Mouse (Mus musculus): Measurements from ENCODE around the gene Tor2a.

The Tor2a gene

DNA sequence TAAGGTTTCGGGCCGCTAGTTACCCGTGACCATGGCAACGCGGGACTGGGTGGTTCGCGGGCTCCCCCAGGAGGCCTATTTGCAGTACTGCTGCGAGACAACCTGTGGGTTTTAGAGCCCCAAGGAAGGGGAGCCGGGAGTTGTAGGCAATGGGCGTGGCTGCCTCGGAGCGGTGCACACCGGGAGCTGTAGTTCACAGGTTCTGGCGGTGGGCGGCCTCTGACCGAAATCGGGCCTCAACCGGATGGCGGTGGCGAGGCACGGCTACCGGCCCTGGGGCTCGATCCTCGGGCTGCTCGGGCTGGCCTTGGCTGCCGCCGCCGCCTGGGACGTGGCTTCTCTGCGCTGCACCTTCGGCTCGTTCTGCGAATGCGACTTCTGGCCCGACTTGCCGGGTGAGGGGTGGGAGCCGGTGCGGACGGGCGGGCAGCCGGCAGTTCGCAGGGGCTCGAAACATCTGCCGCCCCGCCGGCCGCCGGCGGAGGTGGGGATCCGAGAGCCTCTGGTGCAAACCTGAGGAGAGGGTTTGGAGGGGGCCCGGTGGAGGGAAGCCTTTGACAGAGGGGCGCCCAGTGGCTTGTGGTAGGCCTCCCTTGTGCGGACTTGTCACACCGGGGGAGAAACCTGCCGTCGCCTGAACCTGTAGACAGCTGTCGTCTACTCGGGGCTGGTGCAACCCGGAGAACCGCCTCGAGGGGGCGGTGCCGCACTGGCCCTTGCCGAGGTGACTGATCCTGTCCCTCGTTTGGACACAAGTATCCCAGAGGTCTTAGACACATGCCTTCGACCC, at the start of gene Tor2a:
Tor2a (plus strand) TSS at position 179 of the 790 bp plus-strand sequence.
- peak; percentile 96 for DNase-seq

DNA sequence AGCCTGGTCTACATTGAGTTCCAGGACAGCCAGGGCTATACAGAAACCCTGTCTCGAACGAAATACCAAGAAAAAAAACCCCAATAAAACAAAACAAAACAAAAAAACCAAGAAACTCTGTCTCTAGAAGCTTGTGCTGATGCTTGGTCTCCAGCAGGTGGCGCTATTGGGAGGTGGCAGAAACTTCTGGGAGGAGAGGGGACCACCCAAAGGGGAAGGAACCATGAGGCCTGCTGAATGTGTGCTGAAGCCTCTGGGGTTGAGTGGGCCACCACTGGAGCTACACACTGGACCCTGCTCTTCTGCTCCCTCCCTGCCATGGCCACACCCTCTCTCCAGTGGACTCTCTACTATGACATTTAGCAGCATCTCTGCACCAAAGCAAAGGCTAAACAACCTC, 48.4 kb upstream of the Tor2a start:
- DNase-seq = peak; percentile 79

DNA sequence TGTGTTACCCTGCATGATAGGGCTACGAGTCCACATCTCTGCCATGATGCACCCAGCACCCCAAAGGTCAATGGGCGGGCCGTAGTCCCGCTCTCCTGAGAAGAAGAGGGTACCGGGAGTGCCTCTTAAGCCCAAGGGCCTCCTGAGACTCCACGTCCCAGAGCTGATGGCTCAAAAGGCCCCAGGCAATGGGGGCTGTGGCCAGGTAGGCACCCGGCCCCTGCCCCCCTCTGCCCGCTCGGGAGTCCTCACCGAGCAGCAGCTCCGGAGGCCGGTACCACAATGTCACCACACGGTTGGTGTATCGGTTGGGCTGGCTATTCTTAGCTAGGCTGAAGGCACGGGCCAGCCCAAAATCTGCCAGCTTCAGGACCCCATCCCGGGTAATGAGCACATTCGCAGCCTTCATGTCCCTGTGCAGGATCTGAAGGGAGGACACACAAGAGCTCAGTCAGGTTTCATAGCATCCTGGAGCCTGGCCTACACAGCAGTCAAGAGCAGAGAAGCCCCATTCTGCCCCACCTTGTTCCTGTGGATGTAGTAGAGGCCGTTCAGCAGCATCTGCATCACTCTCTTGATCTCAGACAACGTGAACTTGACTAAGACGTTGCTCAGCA, 47.4 kb upstream of the Tor2a start:
- no peak for DNase-seq

GRCm38 (mm10) chr2:32710425-32710824, 46.6 kb upstream of the Tor2a start:
- no peak for DNase-seq

GRCm38 (mm10) chr2:32711301-32712056, 45.6 kb upstream of the Tor2a start:
- no peak for DNase-seq

DNA sequence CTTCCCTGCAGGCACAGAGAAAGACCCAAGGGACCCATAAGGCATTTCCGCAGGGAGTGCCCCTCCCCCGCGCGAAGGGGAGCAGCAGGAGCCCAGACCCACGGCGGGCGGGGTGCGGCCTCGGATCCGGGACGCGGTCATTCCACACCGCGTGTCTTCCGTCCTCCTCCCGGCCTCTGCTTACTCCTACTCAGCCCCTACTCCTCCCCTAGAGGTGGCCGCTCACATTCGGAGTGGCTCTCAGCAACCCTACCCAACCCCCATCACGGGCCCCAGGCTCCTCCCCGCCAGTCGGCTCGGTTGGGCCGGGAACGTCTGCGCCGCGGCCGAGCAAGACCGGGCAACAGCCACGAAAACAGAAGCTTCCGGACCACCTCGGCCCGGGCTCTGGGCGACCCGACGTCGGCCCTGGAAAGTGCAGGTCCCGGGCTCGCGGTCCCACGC, 44.9 kb upstream of the Tor2a start:
- peak; percentile 85 for DNase-seq

- peak; percentile 95 for DNase-seq
Observed at GRCm38 (mm10) chr2:32712586-32712933, 44.5 kb upstream of the Tor2a start.

DNA sequence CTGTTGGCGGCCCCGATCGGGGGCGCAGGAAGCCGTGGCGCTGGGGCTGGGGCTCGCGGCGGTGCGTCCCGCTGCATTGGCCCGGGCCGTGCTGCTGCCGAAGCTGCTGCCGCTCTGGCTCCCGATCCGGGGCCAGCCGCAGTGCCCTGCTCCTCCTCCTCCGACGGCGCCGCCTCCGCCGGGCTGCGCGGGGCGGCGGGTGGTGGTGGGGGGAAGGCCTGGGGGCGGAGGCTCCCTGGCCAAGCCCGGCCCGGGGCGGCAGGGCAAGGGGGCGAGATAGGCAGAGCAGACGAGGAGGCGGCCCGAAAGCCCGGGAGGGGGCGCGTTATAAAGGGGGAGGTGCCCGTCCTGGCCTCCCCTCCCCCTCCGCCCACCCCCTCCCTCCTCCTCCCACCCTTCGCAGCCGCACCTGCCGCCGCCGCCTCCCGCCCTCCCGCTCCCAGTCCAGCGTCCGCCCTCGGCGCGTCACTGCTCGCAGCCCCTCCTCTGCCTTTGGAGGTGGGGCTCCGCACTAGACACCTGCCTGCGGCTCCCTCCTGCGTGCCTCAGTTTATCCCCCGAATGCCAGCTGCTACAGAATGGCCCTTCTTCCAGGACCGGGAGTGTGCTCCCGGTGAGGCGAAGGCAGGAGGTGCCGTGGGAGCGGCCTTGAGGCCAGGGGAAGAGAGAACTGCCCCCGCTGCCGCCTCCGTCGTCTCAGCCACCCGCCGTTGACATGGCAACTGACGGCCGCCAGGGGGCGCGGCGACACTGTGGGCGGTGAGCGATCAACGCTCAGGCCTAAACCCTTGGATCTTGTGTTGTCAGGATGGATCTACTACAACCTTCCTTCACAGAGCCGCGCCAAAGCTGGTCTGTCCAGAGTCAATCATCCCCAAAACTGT, 43.9 kb upstream of the Tor2a start, which contains the start of gene Cdk9:
Cdk9 (minus strand) TSS at position 143 of the 884 bp plus-strand sequence.
- peak; percentile 94 for DNase-seq

GRCm38 (mm10) chr2:32714117-32714986, 42.7 kb upstream of the Tor2a start:
- DNase-seq = no peak

DNA sequence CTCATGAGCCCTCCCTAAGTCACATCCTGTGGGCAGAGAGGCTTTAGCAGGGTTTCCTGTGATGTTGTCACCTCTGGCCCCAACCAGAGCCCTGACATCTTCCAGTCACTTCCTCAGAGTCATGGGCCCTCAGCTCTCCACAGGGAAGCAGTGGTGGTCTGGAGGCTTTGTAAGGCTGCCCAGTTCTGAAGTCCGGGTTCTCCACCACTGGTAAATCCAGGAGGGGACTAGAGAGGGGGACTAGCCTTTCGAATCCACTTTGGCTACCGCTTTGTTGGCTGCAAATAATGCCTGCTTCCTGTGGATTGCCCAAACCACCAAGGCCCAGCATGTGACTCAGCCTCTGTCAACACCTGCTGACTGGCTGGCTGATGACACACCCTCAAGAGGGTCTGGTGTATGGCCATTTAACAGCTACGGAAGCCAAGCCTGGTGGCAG, 42.0 kb upstream of the Tor2a start:
- peak; percentile 56 for DNase-seq

GRCm38 (mm10) chr2:32718761-32719160, 38.3 kb upstream of the Tor2a start:
- no peak for DNase-seq

GRCm38 (mm10) chr2:32720053-32720452, 37.0 kb upstream of the Tor2a start:
- no peak for DNase-seq

GRCm38 (mm10) chr2:32720681-32721229, 36.3 kb upstream of the Tor2a start, which contains the start of gene Sh2d3c:
Gene Sh2d3c, plus strand, starts transcription at chr2:32721055.
- DNase-seq = peak; percentile 39

- no peak for DNase-seq
Observed at GRCm38 (mm10) chr2:32722046-32722445, 35.0 kb upstream of the Tor2a start.

DNA sequence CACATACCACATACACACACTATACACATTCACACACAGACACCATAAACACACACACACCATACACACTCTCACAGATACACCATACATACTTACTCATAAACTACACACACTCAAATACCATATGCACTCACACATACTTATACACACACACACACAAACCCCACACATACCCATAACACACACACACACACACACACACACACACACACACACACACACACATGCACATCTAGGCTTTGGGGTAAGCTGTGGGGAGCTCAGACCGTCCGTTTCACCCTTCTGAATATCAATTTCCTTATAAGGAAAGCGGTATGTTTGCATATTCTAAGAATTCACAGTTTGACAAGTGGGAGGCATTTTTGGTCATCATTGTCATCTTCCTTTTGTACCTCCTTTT, 34.5 kb upstream of the Tor2a start:
- no peak for DNase-seq

DNA sequence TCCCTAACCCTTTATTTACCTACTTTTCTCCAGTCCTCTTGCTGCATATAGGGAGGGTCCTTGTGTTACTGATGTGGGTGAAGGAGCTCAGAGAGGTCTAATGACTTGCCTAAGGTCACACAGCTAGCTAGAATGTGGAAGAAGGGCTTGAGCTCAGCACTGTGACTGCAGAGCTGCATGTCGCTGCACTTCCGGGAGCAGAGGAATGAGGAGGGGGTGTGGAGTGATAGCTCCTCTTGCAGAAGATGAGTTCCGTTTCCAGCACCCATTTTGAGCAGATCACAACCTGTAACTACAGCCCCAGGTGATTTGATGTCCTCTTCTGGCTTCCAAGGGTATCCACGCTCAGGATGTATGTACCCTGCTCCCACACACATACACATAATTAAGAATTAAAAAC, 32.9 kb upstream of the Tor2a start:
- no peak for DNase-seq

GRCm38 (mm10) chr2:32724832-32725790, 31.9 kb upstream of the Tor2a start:
- DNase-seq = no peak

DNA sequence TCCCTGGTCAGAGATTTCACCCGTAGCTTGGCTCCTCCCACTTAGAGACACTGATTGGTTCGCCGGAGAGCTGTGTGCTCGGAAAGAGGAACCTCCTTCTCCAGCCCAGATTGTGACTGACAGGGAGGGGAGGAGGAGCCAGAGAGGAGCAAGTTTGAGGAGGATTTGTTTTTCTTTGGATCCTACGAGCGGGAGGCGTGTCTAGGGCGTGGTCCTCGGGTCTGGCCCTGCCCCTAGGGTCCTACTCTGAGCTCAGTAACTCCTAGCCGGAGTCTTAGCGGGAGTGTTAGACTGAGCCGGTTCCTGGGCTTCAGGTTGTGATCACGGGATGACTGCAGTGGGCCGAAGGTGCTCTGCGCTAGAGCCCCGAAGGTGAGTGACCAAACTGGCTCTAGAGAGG, 29.6 kb upstream of the Tor2a start:
- peak; percentile 86 for DNase-seq

GRCm38 (mm10) chr2:32728463-32728862, 28.6 kb upstream of the Tor2a start:
- no peak for DNase-seq

DNA sequence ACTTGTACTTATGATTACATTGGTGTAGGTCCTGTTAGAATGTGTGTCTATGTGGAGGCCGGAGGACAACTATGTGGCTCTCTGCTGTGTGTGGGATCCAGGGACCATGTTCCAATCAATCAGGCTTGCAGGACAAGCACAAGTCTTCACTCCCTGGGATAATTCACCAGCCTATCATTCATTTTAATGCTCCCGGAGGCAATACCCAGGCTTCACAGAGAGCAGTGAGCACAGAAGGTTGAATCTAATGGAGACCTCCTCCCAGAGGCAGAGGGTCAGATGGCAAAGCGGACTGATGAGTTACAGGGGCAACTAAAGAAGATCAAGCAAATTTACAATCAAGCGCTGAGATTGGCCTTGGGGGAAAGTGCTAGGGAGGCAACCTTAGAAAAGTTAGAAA, 27.5 kb upstream of the Tor2a start:
- DNase-seq = no peak

Data from liver (tissue).